Mouse (Mus musculus) gastrocnemius, postnatal 10 days (tissue): ENCODE data around the gene Ccn2. TPM values are rescaled to one million over a fixed set of nuclear protein-coding genes. Genes with fewer than 3 reads are reported as not detected.
"Not testable (repeated sequence)": the region's sequence is repeated elsewhere in the genome, so short reads cannot be mapped to it uniquely, and the experiment has no call there.

Experiments used
- DNase-seq: peaks from one replicate; pipeline ENCODE4 v3.0.0; 2021; ENCODE audit warnings: mixed read lengths
- total RNA-seq, 2 experiments: library from RNA; stranded (reverse); gene quantifications; 2 replicates each; pipeline ENCODE4 v1.2.3; 2021

The Ccn2 gene
- total RNA-seq, 2 experiments from 2014 or later: 34.5 to 64.3 TPM

- DNase-seq: no peak
These were observed 7.8 kb downstream of the Ccn2 start for GRCm38 (mm10) chr10:24603035-24603434.

DNA sequence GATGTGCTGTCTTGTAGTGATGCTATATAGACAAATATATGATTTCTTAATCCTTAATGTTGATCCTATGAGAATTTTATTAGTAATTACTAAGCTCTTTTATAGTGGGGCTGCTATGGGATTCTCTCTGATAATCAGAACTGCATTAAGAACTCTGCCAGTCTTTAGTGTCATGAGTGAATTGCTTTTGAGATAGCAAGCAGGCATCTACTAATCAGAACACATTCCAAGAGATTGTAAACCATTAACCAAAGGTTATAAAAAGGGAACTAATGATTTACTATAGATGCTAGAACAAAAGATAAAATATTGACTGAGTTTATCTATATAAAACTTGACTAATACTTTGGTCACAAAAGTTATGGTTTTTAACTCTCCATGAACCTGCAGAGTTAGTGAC, 8.5 kb downstream of the Ccn2 start:
- no peak for DNase-seq

- no peak for DNase-seq
These were observed 13.9 kb downstream of the Ccn2 start for GRCm38 (mm10) chr10:24609146-24609545.

DNA sequence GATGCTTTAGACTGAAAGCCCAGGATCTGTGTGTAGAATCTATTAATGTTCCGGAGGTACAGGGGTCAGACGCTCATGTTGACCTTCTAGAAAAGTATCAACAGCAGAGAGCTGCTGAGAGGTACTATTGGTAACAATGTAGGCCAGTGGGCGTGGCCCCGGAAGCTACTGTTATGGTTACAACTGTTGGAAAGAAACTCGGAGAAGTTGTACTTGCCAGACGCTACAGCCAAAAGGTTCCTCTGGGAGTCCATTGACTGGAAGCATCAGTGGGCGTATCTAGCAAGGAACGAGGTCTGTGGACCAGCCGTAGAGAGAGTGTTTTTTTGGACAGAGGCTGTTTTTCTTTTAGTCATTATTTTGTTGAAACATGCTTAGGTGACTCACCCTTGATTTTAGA, 14.5 kb downstream of the Ccn2 start:
- peak; percentile 43 for DNase-seq

GRCm38 (mm10) chr10:24614726-24615125, 19.5 kb downstream of the Ccn2 start:
- DNase-seq: no peak

DNA sequence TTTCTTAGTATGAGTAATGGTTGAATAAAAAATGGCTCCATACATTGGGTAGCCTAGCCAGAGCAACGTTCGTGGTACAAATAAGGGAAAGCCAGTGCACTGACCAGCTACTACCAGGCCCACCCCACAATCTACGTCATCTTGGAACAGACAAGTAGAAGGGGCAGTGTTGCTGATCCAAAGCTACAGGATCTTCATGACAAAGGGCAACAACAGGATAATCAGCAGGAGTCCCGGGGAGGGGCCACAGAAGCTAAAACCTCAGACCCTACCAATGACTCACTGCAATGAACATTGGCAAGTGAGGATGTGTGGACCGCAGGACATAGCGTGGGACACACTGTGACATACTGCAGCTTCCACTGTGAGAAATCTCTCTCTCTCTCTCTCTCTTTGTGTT, 20.6 kb downstream of the Ccn2 start:
- no peak for DNase-seq

DNA sequence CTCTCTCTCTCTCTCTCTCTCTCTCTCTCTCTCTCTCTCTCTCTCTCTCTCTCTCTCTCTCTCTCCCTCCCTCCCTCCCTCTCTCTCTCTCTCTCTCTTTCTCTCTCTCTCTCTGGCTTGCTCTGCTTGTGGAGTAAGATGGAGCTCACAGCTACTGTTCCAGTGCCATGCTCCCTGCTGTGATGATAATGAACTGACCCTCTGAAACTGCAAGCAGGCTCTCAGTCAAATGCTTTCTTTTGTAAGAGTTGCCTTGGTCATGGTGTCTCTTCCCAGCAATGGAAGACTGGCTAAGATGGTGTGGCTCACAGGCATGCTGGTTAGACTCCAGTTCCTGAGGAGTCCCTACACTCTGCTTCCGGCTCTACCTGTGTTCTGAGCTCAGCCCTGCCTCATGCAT, 21.3 kb downstream of the Ccn2 start:
- DNase-seq: not testable (repeated sequence)

GRCm38 (mm10) chr10:24621572-24621971, 26.3 kb downstream of the Ccn2 start:
- peak; percentile 71 for DNase-seq

GRCm38 (mm10) chr10:24622586-24622985, 27.3 kb downstream of the Ccn2 start:
- peak; percentile 86 for DNase-seq

DNA sequence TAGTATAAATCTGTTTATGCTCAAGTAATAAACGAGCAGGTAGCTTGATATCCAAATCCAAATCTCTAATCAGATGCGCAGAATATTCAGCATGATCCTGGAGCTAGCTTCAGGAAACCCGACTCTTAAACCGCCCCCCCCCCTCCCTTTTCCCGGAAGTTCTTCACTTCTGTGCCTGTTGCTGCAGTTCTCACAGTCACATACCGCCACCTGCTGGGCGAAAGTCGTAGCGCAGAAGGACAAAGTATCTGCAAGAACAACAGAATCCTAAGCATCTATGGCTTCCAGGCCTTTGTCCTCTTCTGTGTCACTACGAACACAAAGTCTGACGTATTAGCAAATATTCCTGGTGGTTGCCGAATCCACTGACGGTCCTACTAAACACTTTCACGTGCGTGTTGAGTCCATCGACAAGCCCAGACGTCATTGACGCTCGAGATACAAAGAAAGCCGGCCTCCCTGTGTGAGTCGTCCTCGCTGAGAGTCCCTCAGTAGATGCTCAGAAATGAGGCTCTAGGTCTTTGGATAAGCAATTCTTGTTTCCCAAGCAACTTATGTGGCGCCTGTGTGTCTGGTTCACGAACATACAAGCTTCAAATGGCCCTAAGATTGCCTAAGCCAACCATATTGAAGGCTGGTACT, 29.9 kb downstream of the Ccn2 start:
- DNase-seq: peak; percentile 90

DNA sequence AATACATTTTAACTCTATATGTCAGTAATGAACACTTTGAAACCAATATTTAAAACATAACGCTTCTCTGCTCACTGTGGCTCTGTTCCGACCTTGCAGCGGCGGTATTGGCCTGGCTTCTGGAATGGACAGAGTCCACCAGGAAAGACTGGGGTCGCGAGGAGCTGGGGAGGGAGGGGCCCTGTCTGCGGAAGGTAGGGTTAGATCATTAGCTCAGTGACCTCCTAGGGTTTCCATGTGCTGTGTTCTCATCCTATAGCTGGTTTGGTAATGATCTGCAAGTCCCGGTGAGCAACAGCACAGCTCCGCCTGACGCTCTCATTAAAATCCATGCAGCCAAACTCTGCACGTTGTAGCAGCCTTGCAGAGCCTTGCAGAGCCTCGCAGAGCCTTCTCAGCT, 32.0 kb downstream of the Ccn2 start:
- no peak for DNase-seq

GRCm38 (mm10) chr10:24628466-24628865, 33.2 kb downstream of the Ccn2 start:
- no peak for DNase-seq

DNA sequence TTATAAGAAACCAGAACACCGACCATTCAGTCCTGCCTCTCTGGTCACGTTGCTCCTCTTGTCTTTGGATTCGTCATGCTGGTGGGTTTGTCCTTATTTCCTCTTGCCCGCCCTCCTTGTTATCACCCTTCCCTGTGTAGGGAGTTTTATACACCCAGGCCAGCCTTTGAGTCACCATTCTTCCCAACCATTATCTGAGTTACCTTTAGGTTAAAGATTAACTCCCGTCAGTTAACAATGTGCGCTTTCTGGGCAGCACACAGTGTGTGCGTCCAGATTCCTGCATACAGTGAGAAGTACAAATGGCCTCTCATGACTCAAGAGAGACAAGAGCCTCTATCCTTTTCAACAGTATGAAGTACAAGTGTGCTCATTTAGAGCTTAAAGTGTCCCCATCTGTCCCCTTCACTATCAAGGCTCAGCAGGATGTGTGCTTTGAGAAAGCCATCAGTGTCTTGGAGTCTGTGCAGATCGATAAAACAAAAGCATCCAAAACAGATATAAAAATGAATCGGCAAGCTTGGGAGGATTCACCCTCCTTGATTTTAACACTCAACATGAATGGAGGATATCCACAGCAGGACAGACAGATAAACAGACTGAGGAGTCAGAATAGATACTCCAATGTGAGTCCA, 34.0 kb downstream of the Ccn2 start:
- no peak for DNase-seq

- DNase-seq: peak; percentile 81
These were observed 35.3 kb downstream of the Ccn2 start for GRCm38 (mm10) chr10:24630469-24631081.

DNA sequence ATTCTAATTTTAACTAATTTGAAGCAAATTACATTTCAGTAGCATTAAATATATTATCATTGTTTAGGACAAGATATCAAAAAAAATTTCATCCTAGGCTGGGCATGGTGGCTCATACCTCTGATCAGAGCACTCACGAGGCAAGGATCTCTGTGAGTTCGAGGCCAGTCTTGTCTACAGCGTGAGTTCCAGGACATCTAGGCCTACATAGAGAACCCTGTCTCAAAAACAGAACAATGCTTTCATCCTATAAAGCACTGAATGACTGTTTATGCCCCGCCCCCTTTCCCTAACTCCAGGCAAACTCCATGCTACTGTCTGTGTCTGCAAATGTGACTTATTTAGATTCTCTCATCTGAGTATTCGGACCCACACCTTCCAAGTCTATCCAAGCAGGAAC, 35.9 kb downstream of the Ccn2 start:
- DNase-seq: no peak

GRCm38 (mm10) chr10:24634288-24634687, 39.0 kb downstream of the Ccn2 start:
- DNase-seq: no peak

DNA sequence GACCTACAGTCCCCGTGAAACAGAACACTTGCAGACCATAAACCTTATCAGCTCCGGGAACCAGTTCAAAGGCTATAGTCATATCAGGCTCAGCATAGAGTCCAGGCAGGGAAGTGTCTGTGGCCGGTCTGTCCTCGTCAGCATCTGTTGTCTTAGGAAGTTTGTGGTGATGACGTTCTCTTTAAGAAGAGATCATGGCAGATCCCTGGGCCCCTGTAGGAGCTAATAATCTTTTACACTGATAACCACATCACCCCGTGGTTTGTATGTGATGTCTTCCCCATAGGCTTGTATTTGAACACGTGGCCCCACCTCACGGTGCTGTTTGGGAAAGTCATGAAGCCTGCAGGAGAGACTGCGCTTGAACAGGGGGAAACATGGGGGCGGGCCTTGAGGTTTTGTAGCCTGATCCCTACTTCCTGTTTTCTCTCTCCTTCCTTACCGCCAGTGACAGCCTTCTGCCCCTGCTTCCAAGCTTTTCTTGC, 40.1 kb downstream of the Ccn2 start:
- no peak for DNase-seq

- no peak for DNase-seq
These were observed 40.6 kb downstream of the Ccn2 start for GRCm38 (mm10) chr10:24635884-24636283.

GRCm38 (mm10) chr10:24636986-24637385, 41.7 kb downstream of the Ccn2 start:
- no peak for DNase-seq

DNA sequence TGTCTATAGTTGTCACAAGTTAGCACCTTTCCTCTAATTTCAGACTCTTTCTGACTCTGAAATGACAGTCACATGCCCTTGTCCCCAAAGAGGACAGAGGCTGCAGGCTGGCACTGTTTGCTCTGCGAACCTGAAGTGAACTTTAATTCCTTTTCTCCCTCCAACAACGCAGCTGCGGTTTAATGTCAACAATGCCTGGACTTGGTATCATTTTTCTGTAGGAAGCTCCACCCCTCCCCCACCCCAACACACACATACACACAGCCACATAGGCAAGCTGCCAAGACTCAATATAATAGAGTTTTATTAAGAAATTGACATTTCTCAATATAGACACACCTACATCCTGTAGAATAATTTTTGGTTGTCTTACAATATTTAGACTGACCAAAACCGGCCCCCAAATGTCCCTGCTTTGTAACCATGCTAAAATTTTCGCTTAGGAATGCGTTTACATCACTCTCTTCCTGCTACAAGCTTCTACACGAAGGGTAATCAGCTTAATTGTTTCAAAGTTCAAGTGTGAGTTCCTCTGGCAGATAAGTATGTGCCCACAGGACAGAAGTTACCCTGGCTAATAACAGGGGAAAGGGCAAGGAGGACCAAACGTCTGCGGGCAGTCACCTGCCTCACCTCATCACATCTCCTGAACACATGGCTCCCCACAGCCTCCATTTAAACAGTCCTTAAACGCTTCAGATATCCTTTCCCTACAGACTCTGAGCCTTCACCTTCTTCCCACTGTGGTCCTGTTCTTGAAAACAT, 43.2 kb downstream of the Ccn2 start:
- DNase-seq: no peak

GRCm38 (mm10) chr10:24639596-24639995, 44.4 kb downstream of the Ccn2 start:
- no peak for DNase-seq

- no peak for DNase-seq
These were observed 45.1 kb downstream of the Ccn2 start for GRCm38 (mm10) chr10:24640186-24640875.
